Mouse (Mus musculus) small intestine, adult 2 months (tissue): ENCODE data around the gene Rab3gap1. TPM values are rescaled to one million over a fixed set of nuclear protein-coding genes. Genes with fewer than 3 reads are reported as not detected.

Source experiments
- H3K27ac ChIP-seq: fragments of 200-500 bp; 2 replicates; pipeline ENCODE4 v1.5.1; 2012; ENCODE audit warnings: low read depth, low read length, control low read depth, inconsistent platforms; ENCODE audit not compliant: insufficient read depth
- H3K27me3 ChIP-seq: fragments of 200-500 bp; 2 replicates; pipeline ENCODE4 v1.6.1; 2012; ENCODE audit warnings: mild to moderate bottlenecking, moderate library complexity, low read length, inconsistent platforms; ENCODE audit not compliant: control insufficient read depth, insufficient read depth
- H3K36me3 ChIP-seq: fragments of 200-500 bp; 2 replicates; pipeline ENCODE4 v1.6.1; 2012; ENCODE audit warnings: mild to moderate bottlenecking, low read length, control low read depth, inconsistent platforms; ENCODE audit not compliant: control insufficient read depth, insufficient read depth
- H3K4me1 ChIP-seq: fragments of 200-500 bp; 2 replicates; pipeline ENCODE4 v1.6.1; 2012; ENCODE audit warnings: low read length, inconsistent platforms, mixed read lengths; ENCODE audit not compliant: control insufficient read depth, insufficient read depth, insufficient read length
- H3K4me3 ChIP-seq: fragments of 200-500 bp; 2 replicates; pipeline ENCODE4 v1.5.1; 2012; ENCODE audit warnings: low read depth, mild to moderate bottlenecking, control low read depth, inconsistent platforms, low read length, moderate library complexity
- CTCF ChIP-seq: fragments of 200-500 bp; IDR thresholded peaks from 2 replicates; pipeline ENCODE4 v1.5.1; 2012; ENCODE audit warnings: low read depth, mild to moderate bottlenecking, control low read depth, inconsistent platforms, low read length, moderate library complexity, mixed read lengths; ENCODE audit not compliant: insufficient replicate concordance, insufficient read length; ENCODE audit errors: extremely low read depth
- POLR2A ChIP-seq: fragments of 200-500 bp; IDR thresholded peaks from 2 replicates; pipeline ENCODE4 v1.6.1; 2012; ENCODE audit warnings: low read depth, mild to moderate bottlenecking, control low read depth, inconsistent platforms, low read length, moderate library complexity
- WGBS: fragments of 180-500 bp; shearing (Covaris S2); methylation state at CpG from one replicate; pipeline ENCODE4 v1.1.7; 2018; 5-methylcytosine and 5-hydroxymethylcytosine counted together
- polyA plus RNA-seq: library from polyadenylated mRNA; depleted of rRNA; stranded (reverse); fragments of >200 nt; gene quantifications from 2 replicates; pipeline ENCODE4 v1.2.3, GENCODE M21; 2012

Rab3gap1 gene
- polyA plus RNA-seq, 1 experiment: 14.6 TPM

DNA sequence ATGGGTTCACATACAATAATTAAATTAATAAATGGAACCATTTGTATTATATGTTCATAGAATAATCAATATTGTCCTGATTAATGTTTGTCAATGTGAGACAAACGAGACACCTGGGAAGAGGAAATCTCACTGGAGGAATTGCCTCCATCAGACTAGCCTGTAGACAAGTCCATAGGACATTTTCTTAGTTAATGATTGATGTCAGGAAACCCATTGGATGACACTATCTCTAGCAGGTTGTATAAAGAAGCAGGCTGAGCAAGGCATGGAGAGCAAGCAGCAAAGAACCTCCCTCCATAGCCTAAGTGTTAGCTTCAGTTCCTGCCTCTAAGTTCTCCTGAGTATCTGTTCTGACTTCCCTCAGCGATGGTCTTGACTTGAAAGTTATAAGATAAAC, 64.8 kb downstream of the Rab3gap1 start:
- Histone ChIP-seq H3K27me3 (no peaks in the 10 kb centered on the region), H3K27ac (no peak overlapping the region), H3K36me3 (peaks cover 46% of the 10 kb centered on the region), H3K4me3 (no peak overlapping the region), H3K4me1 (no peaks in the 10 kb centered on the region)
- TF ChIP-seq CTCF: no peak
- TF ChIP-seq POLR2A: no peak
- WGBS: 24% methylated on average over 2 of the region's 2 CpGs

DNA sequence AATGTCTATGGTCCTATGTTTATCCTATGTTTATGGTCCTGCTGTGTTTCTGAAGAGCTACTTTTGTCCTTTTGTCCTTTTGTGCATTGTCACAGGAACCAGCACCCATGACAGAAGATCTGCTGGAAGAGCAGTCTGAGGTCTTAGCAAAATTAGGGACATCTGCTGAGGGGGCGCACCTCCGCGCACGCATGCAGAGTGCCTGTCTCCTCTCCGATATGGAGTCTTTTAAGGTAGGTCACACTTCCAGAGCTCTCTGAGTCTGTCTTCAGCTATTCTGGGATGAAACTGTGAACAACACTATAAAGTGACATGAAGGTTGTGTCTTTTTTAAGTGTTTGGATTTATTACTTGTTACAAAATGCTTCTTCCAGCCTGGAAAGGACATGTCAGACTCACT, 65.7 kb downstream of the Rab3gap1 start:
- WGBS: 98% methylated on average over 5 of the region's 5 CpGs
- no peaks in the 10 kb centered on the region for H3K27me3 ChIP-seq
- peaks cover 53% of the 10 kb centered on the region for H3K36me3 ChIP-seq
- no peak for TF ChIP-seq POLR2A
- no peak for TF ChIP-seq CTCF
- no peak overlapping the region for H3K27ac ChIP-seq
- H3K4me3 ChIP-seq: no peak overlapping the region
- no peaks in the 10 kb centered on the region for H3K4me1 ChIP-seq

GRCm38 (mm10) chr1:127937277-127937676, 68.7 kb downstream of the Rab3gap1 start:
- Histone ChIP-seq H3K4me3 (no peak overlapping the region), H3K4me1 (no peaks in the 10 kb centered on the region), H3K27me3 (no peaks in the 10 kb centered on the region), H3K36me3 (peaks cover 60% of the 10 kb centered on the region), H3K27ac (no peak overlapping the region)
- no peak for TF ChIP-seq POLR2A
- TF ChIP-seq CTCF: no peak
- 85% methylated on average over 8 of the region's 8 CpGs for WGBS

DNA sequence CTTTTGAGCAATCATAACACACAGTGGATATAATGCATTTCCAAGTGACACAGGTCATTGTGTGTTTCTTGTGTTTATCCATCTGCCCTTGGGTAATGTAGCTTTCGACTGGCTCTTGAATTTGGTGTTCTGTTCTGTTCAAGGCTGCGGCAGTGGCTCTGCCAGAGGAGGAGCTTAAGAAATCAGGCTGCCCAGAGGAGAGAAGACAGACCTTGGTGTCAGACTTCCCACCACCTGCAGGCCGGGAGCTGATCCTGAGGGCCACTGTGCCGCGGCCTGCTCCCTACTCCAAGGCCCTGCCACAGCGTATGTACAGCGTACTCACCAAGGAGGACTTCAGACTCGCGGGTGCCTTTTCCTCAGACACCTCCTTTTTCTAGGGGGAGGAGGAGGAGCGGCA, 73.7 kb downstream of the Rab3gap1 start:
- Histone ChIP-seq H3K36me3 (peaks cover 56% of the 10 kb centered on the region), H3K4me1 (no peaks in the 10 kb centered on the region), H3K27ac (no peak overlapping the region), H3K27me3 (no peaks in the 10 kb centered on the region), H3K4me3 (no peak overlapping the region)
- TF ChIP-seq POLR2A (no peak), CTCF (no peak)
- WGBS: 86% methylated on average over 10 of the region's 10 CpGs

DNA sequence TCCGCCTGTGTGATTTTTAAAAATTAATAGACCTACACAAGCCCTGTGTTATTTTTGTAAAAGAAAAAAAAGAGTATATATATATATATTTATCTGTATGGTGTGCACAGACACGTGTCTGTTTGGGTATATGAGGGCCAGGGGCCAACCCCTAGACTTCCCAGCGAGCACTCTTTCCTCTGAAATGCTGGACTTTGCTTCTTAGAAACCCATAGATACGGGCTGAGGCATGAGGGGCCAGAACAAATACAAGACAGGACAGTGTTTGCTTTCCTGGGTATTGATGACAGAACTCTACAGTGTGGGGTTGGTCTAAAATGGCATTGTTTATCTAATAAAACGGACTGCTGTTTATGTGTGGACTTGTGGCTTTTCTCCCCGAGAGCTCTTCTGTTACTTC, 74.9 kb downstream of the Rab3gap1 start:
- 69% methylated on average over 6 of the region's 6 CpGs for WGBS
- Histone ChIP-seq H3K4me3 (no peak overlapping the region), H3K4me1 (no peaks in the 10 kb centered on the region), H3K27me3 (no peaks in the 10 kb centered on the region), H3K27ac (no peak overlapping the region), H3K36me3 (peaks cover 46% of the 10 kb centered on the region)
- TF ChIP-seq CTCF (no peak), POLR2A (no peak)

DNA sequence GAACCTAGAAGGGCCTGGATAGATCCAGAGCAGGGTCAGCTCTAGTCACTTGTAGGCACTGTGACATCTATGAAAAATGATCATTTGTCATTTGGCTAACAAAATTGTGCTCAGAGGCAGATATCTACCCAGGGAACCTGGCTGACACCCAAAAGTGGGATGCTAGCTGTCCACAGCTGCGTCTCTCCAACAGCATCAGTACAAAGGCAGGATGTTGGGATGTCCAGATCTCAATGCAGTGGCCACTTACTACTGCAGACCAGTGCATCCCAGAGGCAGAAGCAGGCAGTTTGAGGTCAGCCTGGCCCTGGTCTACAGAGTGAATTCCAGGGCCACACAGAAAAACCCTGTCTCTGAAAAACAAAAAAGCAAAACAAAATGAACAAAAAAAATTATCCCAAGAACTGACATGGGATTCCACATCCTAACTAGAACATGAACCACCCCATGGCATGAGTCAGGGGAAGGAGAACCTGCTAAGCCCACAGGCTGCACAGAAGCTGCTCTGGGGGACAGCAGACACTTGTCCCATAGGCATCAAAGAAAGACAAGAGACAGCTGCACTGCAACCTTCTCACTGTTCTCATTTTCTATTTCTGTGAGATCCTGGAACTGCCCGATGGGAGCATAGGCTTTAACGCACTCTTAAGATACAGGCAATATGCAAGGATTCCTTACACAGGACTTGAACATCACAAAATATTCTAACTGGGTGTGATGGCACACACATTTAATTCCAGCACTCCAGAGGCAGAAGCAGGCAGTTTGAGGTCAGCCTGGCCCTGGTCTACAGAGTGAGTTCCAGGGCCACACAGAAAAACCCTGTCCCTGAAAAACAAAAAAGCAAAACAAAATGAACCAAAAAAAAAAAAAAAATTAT, 77.4 kb downstream of the Rab3gap1 start:
- no peaks in the 10 kb centered on the region for H3K27me3 ChIP-seq
- 82% methylated on average over 3 of the region's 3 CpGs for WGBS
- H3K27ac ChIP-seq: no peak overlapping the region
- no peaks in the 10 kb centered on the region for H3K4me1 ChIP-seq
- H3K36me3 ChIP-seq: peaks cover 25% of the 10 kb centered on the region
- no peak overlapping the region for H3K4me3 ChIP-seq
- TF ChIP-seq POLR2A (no peak), CTCF (no peak)

- peaks cover 20% of the 10 kb centered on the region for H3K36me3 ChIP-seq
- 86% methylated on average over 5 of the region's 5 CpGs for WGBS
- no peaks in the 10 kb centered on the region for H3K4me1 ChIP-seq
- TF ChIP-seq CTCF (no peak), POLR2A (no peak)
- no peak overlapping the region for H3K27ac ChIP-seq
- H3K4me3 ChIP-seq: no peak overlapping the region
- H3K27me3 ChIP-seq: no peaks in the 10 kb centered on the region
Measured at GRCm38 (mm10) chr1:127946615-127947249, 78.2 kb downstream of the Rab3gap1 start.
